Mouse (Mus musculus) B cell, adult 62 days (primary cell): Measurements from ENCODE around the gene Prl7c1. TPM values are rescaled to one million over a fixed set of nuclear protein-coding genes. Genes with fewer than 3 reads are reported as not detected.

ENCODE experiments used
- total RNA-seq: library from RNA; stranded (reverse); gene quantifications from 4 replicates; pipeline ENCODE4 v1.2.4, GENCODE M21; 2023

Gene Prl7c1
- not detected in 4 replicates for total RNA-seq

DNA sequence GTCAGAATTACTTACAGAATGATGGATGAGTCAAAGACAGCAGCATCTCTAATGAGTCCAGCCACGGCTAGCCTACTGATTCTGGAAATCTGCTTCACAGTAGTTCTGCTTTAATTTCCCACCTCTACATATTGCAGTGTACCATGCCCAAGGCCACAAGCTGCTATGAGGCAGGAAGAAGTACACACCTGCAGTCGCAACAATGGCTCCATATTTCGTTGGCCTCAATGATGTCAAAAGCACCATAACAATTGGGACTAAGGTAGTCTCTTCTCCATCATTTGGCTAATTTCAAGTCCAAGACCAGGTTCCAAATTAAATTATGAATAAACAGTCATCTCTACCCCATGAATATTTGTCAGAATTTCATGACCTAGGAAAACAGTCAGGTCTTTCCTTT, at the start of gene Prl7c1:
Gene Prl7c1 (minus strand): TSS at position 101 of the 400 bp plus-strand sequence.

DNA sequence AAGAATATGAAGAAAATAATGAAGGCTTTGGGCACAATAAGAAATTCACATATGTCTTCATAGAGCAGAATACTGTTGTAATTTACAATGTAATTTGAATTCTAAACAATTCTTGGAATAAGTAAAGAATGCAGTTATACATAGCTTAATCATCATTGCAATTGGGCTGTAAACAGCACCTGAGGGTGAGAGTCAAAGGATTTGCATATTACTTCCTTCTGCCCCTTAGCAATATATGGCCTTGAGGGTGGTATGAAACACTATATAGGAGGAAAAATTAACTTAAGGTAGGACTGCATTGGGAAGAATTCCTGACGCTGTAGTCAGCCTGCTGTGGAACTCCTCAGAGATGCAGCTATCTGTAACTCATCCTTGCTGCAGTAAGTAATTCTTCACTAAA, 20.8 kb upstream of the Prl7c1 start, which contains the start of gene Prl2a1:
Gene Prl2a1 (plus strand): TSS at position 301 of the 400 bp plus-strand sequence.

Other genes with a start within 250 kb of the Prl7c1 start
- not detected in 4 replicates for gene Prl8a9, start 216.2 kb downstream of the Prl7c1 start, total RNA-seq
- gene Prl8a1, start 198.6 kb downstream of the Prl7c1 start, total RNA-seq = not detected in 4 replicates
- gene Prl7b1, start 170.2 kb downstream of the Prl7c1 start, total RNA-seq = not detected in 4 replicates
- gene Prl7a1, start 138.3 kb downstream of the Prl7c1 start, total RNA-seq = not detected in 4 replicates
- gene Prl7a2, start 112.8 kb downstream of the Prl7c1 start, total RNA-seq = not detected in 4 replicates
- not detected in 4 replicates for gene Prl7d1, start 64.1 kb downstream of the Prl7c1 start, total RNA-seq
- not detected in 4 replicates for gene Prl2a1, start 20.9 kb upstream of the Prl7c1 start, total RNA-seq
- not detected in 4 replicates for gene Prl2c1, start 68.5 kb upstream of the Prl7c1 start, total RNA-seq
- not detected in 4 replicates for gene Prl4a1, start 235.4 kb upstream of the Prl7c1 start, total RNA-seq